Mouse (Mus musculus) thymus, adult 2 months (tissue): ENCODE results near the gene Ssr4.

ENCODE experiments used
- CTCF ChIP-seq: fragments of 200-500 bp; IDR thresholded peaks from 2 replicates; pipeline ENCODE4 v1.5.1; 2012; ENCODE audit warnings: mild to moderate bottlenecking, control low read depth, low read length, moderate library complexity, borderline replicate concordance; ENCODE audit not compliant: control insufficient read depth, poor library complexity, insufficient read depth; ENCODE audit errors: extremely low read depth
- POLR2A ChIP-seq: fragments of 200-500 bp; IDR thresholded peaks from 2 replicates; pipeline ENCODE4 v1.6.1; 2012; ENCODE audit warnings: mild to moderate bottlenecking, low read length, control low read depth, moderate library complexity; ENCODE audit not compliant: control insufficient read depth, poor library complexity, insufficient read depth; ENCODE audit errors: extremely low read depth

DNA sequence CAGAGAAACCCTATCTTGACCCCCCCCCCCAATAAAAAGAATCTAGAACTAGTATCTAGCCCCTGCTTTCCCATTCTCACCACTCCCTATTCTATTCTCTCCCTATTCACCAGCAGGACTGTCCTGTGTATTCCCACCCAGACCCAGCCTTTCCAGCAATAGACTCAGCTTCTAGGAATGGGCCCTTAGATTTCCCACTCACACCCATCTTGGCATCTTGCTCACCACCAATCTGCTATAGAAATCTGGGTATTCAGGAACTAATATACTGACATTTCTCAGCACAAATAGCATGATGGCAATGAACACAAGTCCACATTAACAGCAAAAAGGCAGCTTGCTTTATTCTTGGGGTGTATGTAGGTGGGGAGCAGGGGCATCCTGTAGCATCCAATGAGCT is 6.2 kb downstream of the Ssr4 start:
- TF ChIP-seq CTCF = no peak
- TF ChIP-seq POLR2A = no peak
